Mouse (Mus musculus) cerebellum, adult 2 months (tissue): ENCODE measurements at regions not wholly inside any gene's neighbourhood (a gene's known extent, or its start where the extent isn't known, plus 50 kb on each side); places are given as distances from the start of the nearest gene placed in this dataset.

ENCODE experiments used
- DNase-seq, 2 experiments: peaks; one replicate each; pipeline ENCODE4 v3.0.0; 2021
- H3K27ac ChIP-seq: fragments of 200-500 bp; 2 replicates; pipeline ENCODE4 v1.5.1; 2012; ENCODE audit warnings: low read length, control low read depth, inconsistent platforms; ENCODE audit not compliant: insufficient read depth
- H3K27me3 ChIP-seq: fragments of 200-500 bp; 2 replicates; pipeline ENCODE4 v1.6.1; 2012; ENCODE audit warnings: inconsistent platforms, mild to moderate bottlenecking, low read length, moderate library complexity; ENCODE audit not compliant: control insufficient read depth, insufficient read depth
- H3K4me1 ChIP-seq: fragments of 200-500 bp; 2 replicates; pipeline ENCODE4 v1.6.1; 2011; ENCODE audit warnings: low read length; ENCODE audit not compliant: control insufficient read depth, insufficient read depth
- H3K4me3 ChIP-seq: fragments of 200-500 bp; replicated peaks from 2 replicates; pipeline ENCODE3; 2011; ENCODE audit warnings: mild to moderate bottlenecking, low read depth, low read length, control low read depth; ENCODE audit not compliant: insufficient read depth
- CTCF ChIP-seq: fragments of 200-500 bp; IDR thresholded peaks from 2 replicates; pipeline ENCODE4 v1.5.1; 2011; ENCODE audit warnings: low read depth, mild to moderate bottlenecking, control low read depth, low read length, moderate library complexity, borderline replicate concordance; ENCODE audit not compliant: insufficient read depth
- POLR2A ChIP-seq: fragments of 200-500 bp; IDR thresholded peaks from 2 replicates; pipeline ENCODE4 v1.6.1; 2011; ENCODE audit warnings: low read length, control low read depth, borderline replicate concordance; ENCODE audit not compliant: insufficient read depth
- WGBS: fragments of 180-500 bp; shearing (Covaris S2); methylation state at CpG from one replicate; pipeline ENCODE4 v1.1.7; 2018; 5-methylcytosine and 5-hydroxymethylcytosine counted together

- DNase-seq, result no peak
- WGBS, result 80% methylated on average over 3 of the region's 3 CpGs
- H3K4me3 ChIP-seq, result no peak overlapping the region
- H3K27me3 ChIP-seq, result no peaks in the 10 kb centered on the region
- TF ChIP-seq CTCF, result no peak
- TF ChIP-seq POLR2A, result no peak
- no peak overlapping the region for H3K27ac ChIP-seq
- no peaks in the 10 kb centered on the region for H3K4me1 ChIP-seq
These were observed 1278.8 kb upstream of the Cdh8 start for GRCm38 (mm10) chr8:100695043-100695442.

GRCm38 (mm10) chr8:100678580-100678979 lies 1262.3 kb upstream of the Cdh8 start:
- DNase-seq, result no peak
- H3K27me3 ChIP-seq, result no peaks in the 10 kb centered on the region
- 89% methylated on average over 3 of the region's 3 CpGs for WGBS
- H3K4me3 ChIP-seq, result no peak overlapping the region
- TF ChIP-seq POLR2A (no peak), CTCF (no peak)
- no peaks in the 10 kb centered on the region for H3K4me1 ChIP-seq
- no peak overlapping the region for H3K27ac ChIP-seq
